Mouse (Mus musculus) erythroblast, adult 5-6 weeks (primary cell): ENCODE data around the gene 1700020L24Rik. TPM values are rescaled to one million over a fixed set of nuclear protein-coding genes. Genes with fewer than 3 reads are reported as not detected.

Source experiments
- ATAC-seq: replicated peaks from 2 replicates; pipeline ENCODE4 v1.8.0; 2016; ENCODE audit warnings: moderate number of reproducible peaks, mild to moderate bottlenecking, moderate TSS enrichment, inconsistent platforms; ENCODE audit not compliant: poor library complexity, low FRiP score, severe bottlenecking
- total RNA-seq, 2 experiments: library from RNA; stranded (forward) in 1 of 2; stranded (reverse) in 1 of 2; fragments of 150-400 nt in 1 of 2; fragments of 200-764, 138-1000 nt in 1 of 2; gene quantifications; 2 replicates each; pipeline versions ENCODE4 v1.2.3 to v1.2.4; 2015 to 2017; ENCODE audit warnings: low replicate concordance in 2 of 2

1700020L24Rik gene
- total RNA-seq, 2 experiments from 2014 or later, result 3.8 to 24.8 TPM

DNA sequence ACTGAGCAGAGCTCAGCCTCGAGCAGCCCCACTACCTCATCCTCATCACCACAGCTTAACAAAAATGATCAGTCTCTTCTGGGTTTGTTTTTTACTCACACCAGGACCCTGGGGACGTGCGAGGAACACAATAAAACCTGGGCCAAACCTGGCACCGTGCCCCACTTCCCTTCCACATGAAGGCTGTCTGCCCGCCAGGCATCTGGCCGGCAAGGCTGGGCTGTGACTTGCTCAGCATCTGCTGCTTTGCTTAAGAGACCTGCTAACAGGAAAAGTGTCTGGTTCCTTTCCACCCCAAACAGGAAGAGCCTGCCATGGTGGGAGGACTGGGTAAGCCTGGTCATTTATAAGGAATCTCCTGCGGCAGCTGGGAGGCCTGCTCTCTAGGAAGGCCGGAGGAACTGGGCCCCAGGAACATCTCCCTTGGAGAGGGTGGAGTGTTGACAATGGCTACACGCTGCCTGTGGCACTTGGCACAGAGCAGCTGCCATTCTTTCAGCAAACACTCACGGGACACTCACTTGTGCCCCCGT is 29.7 kb downstream of the 1700020L24Rik start:
- no peak for ATAC-seq

DNA sequence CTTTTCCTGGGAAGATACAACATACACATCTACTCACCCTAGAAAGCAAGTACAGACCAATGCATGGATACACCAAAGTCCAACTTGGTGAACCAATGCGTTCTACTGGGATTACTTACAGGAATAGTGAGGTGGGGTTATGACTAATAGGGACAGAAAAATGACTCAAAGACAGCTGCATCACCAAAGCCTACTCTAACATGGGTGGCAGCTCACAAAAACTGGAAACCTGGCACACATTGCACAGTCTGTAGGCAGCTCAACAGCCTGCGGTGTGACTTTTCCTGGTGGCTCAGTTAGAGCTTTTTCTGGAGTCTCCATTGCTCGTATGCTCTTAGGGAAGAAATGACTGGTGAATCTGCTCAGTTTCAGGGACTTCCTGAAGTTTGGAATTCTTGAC is 31.3 kb downstream of the 1700020L24Rik start:
- ATAC-seq, result no peak

DNA sequence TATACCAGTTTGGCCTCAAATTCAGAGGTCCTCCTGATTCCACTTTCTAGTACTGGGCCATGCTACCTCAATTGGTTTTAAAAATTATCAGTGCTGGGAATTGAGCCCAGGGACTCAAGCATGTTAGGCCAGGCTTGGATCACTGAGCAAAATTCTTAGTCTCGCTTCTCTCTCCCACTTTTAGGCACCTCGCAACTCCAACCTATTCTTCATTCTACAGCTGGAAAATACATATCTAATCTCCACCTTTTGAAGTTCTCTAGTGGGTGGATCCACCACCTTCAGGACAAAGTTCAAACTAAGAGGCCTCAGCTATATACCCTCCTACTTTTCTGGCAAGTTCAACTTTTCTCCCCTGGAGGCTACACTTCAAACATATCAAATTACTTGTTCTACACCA is 34.3 kb downstream of the 1700020L24Rik start:
- ATAC-seq, result no peak

DNA sequence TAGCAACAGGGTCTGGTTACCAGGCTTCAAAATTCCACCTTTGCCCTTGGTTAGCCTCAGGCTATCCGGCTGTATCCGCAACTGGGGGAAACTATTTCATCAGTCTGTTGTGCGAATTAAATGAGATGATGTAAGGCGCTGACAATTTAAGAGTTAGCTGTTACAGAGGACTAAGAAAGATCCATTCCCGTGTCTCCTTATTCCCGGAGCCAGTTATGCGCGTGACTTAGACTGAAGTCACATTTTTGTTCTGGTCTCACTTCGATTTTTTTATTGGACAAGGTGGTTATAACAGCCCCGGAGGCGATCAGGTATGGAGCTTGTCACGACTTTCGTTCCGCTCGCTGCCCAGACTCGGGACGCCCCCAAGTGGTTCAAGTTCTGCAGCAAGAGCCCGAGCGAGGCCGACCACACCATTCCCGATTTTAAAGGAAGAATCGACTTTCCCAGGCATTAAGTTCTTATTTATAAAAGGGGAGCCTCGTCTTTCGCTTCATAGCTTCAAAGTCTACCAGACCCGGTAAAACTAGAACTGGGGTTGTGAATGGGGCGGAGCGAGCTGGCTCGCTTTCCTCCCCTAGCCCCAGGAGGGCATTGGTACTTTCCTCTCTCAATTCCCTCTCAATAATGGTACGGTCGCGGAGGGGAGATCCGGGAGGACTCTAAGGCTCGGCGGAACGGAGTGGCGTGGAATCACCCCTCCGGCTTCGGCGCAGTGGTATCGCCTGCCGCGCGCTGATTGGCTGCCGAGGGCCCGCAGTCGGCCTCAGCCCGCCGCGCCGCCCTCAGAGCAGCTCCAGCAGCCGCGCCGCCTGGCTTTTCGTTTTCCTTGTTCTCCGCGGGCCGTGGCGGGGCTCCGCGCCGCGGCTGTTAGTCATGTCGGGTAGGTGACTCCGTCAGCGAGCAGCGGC is 35.1 kb downstream of the 1700020L24Rik start, which contains the start of gene Taf15:
Gene Taf15, plus strand, starts transcription at position 763 of the 911 bp plus-strand sequence.
- peak; percentile 93 for ATAC-seq

DNA sequence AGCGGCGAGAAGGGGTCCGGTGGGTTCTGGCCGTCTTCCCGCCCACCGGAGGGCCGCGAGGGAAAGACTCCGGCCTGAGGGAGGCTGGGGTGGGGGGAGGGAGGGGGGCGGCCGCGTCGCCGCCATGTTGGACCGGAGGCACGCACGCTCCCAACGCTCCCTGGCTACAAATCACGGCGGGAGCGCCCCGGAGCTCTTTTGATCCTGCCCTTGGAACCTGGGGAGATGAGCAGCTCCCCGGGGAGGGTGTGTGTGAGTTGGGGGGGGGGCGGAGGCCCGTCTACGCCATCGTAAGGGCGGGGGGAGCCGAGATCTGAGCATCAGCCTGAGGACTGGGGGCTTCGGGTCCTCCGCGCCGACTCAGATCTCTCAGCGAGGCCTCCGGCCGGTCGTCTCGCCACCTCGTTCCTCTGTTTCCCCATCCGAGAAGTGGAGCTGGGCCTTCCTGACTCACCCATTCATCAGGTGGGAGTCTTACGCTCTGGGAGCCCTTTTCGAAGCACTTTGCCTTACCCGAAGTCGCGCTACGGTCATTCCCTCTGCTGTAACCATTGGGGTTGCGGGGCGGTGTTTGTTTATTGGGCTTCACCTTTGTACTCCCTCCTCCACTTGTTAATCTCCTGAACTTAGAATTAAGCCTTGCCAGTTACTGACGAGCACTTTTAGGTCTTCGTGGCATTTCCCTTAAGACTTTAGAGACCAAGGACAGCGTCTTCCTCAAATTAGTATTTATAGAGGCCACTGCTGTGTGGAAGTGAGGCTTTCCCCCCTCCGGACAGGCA is 35.9 kb downstream of the 1700020L24Rik start:
- peak; percentile 38 for ATAC-seq

Other genes starting within 250 kb of the 1700020L24Rik start
- 8.6 and 10.0 TPM in 2 replicates for gene Slfn3, start 246.3 kb upstream of the 1700020L24Rik start, total RNA-seq (2015; ENCODE audit: low replicate concordance)
- gene Slfn3, start 246.3 kb upstream of the 1700020L24Rik start, total RNA-seq (2017; ENCODE audit: low replicate concordance), result 11.9 and 15.3 TPM in 2 replicates
- gene Slfn14, start 151.0 kb upstream of the 1700020L24Rik start, total RNA-seq (2015; ENCODE audit: low replicate concordance), result 616 and 623 TPM in 2 replicates
- gene Slfn14, start 151.0 kb upstream of the 1700020L24Rik start, total RNA-seq (2017; ENCODE audit: low replicate concordance), result 920 and 955 TPM in 2 replicates
- gene Ap2b1, start 138.7 kb upstream of the 1700020L24Rik start, total RNA-seq (2015; ENCODE audit: low replicate concordance), result 20.8 and 28.2 TPM in 2 replicates
- gene Ap2b1, start 138.7 kb upstream of the 1700020L24Rik start, total RNA-seq (2017; ENCODE audit: low replicate concordance), result 46.0 and 52.7 TPM in 2 replicates
- gene Pex12, start 135.1 kb upstream of the 1700020L24Rik start, total RNA-seq (2015; ENCODE audit: low replicate concordance), result 1.3 and 2.9 TPM in 2 replicates
- 1.3 and 3.9 TPM in 2 replicates for gene Pex12, start 135.1 kb upstream of the 1700020L24Rik start, total RNA-seq (2017; ENCODE audit: low replicate concordance)
- not detected in 2 replicates for gene Rasl10b, start 28.5 kb upstream of the 1700020L24Rik start, total RNA-seq (2015; ENCODE audit: low replicate concordance)
- not detected in 2 replicates for gene Rasl10b, start 28.5 kb upstream of the 1700020L24Rik start, total RNA-seq (2017; ENCODE audit: low replicate concordance)
- gene Gas2l2, start 8.2 kb upstream of the 1700020L24Rik start, total RNA-seq (2015; ENCODE audit: low replicate concordance), result not detected in 2 replicates
- gene Gas2l2, start 8.2 kb upstream of the 1700020L24Rik start, total RNA-seq (2017; ENCODE audit: low replicate concordance), result not detected in 2 replicates
- gene Mmp28, start 25.4 kb downstream of the 1700020L24Rik start, total RNA-seq (2015; ENCODE audit: low replicate concordance), result 0.63 TPM in 1 of 2 replicates, not detected in the other
- 0.42 and 1.7 TPM in 2 replicates for gene Mmp28, start 25.4 kb downstream of the 1700020L24Rik start, total RNA-seq (2017; ENCODE audit: low replicate concordance)
- gene Taf15, start 35.4 kb downstream of the 1700020L24Rik start, total RNA-seq (2015; ENCODE audit: low replicate concordance), result 20.9 and 35.2 TPM in 2 replicates
- gene Taf15, start 35.4 kb downstream of the 1700020L24Rik start, total RNA-seq (2017; ENCODE audit: low replicate concordance), result 24.5 and 33.2 TPM in 2 replicates
- not detected in 2 replicates for gene Heatr9, start 84.5 kb downstream of the 1700020L24Rik start, total RNA-seq (2015; ENCODE audit: low replicate concordance)
- gene Heatr9, start 84.5 kb downstream of the 1700020L24Rik start, total RNA-seq (2017; ENCODE audit: low replicate concordance), result not detected in 2 replicates
- gene Ccl5, start 92.8 kb downstream of the 1700020L24Rik start, total RNA-seq (2015; ENCODE audit: low replicate concordance), result 12.3 TPM in 1 of 2 replicates, not detected in the other
- 5.9 TPM in 1 of 2 replicates, not detected in the other for gene Ccl5, start 92.8 kb downstream of the 1700020L24Rik start, total RNA-seq (2017; ENCODE audit: low replicate concordance)
- 23.6 and 31.3 TPM in 2 replicates for gene Ccl9, start 141.0 kb downstream of the 1700020L24Rik start, total RNA-seq (2015; ENCODE audit: low replicate concordance)
- 22.5 and 31.5 TPM in 2 replicates for gene Ccl9, start 141.0 kb downstream of the 1700020L24Rik start, total RNA-seq (2017; ENCODE audit: low replicate concordance)
- gene Ccl6, start 155.4 kb downstream of the 1700020L24Rik start, total RNA-seq (2015; ENCODE audit: low replicate concordance), result 95.3 and 103 TPM in 2 replicates
- 52.1 and 61.0 TPM in 2 replicates for gene Ccl6, start 155.4 kb downstream of the 1700020L24Rik start, total RNA-seq (2017; ENCODE audit: low replicate concordance)
- not detected in 2 replicates for gene Rpl9-ps1, start 207.9 kb downstream of the 1700020L24Rik start, total RNA-seq (2015; ENCODE audit: low replicate concordance)
- gene Rpl9-ps1, start 207.9 kb downstream of the 1700020L24Rik start, total RNA-seq (2017; ENCODE audit: low replicate concordance), result not detected in 2 replicates
- 48.7 and 55.7 TPM in 2 replicates for gene Ccl3, start 211.7 kb downstream of the 1700020L24Rik start, total RNA-seq (2015; ENCODE audit: low replicate concordance)
- gene Ccl3, start 211.7 kb downstream of the 1700020L24Rik start, total RNA-seq (2017; ENCODE audit: low replicate concordance), result 13.4 and 27.3 TPM in 2 replicates
- gene Ccl4, start 224.9 kb downstream of the 1700020L24Rik start, total RNA-seq (2015; ENCODE audit: low replicate concordance), result 4.2 and 4.4 TPM in 2 replicates
- 5.0 and 9.3 TPM in 2 replicates for gene Ccl4, start 224.9 kb downstream of the 1700020L24Rik start, total RNA-seq (2017; ENCODE audit: low replicate concordance)